Mouse (Mus musculus): ENCODE measurements at regions not wholly inside any gene's neighbourhood (a gene's known extent, or its start where the extent isn't known, plus 50 kb on each side); places are given as distances from the start of the nearest gene placed in this dataset.
A peak's percentile ranks its signal among the peaks of the same experiment; 100 is the strongest.

DNA sequence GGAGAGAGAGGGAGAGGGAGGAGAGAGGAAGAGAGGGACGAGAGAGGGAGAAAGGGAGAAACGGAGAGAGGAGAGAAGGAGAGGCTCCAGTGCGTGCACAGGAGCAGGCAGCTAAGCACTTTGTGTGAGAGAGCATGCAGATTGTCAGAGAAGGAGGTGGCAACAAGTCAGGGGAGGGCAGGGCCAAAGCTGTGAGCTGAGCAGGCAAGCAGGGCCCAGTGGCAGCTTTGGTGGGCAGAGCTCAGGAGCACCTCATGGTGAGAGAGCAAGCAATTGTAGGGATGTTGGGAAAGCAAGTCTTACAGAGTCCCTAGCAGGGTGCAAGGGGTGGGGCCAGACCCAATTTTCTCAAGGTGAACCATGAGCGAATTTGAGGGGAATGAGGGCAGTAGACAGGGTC, 234.3 kb upstream of the Hey2 start:
- WGBS, result 37% methylated on average over 4 of the region's 4 CpGs
- peaks cover 7% of the 10 kb centered on the region for H3K4me1 ChIP-seq (replicated peaks)
- H3K4me3 ChIP-seq, result no peak overlapping the region
- no peak overlapping the region for H3K4me2 ChIP-seq
- no peaks in the 10 kb centered on the region for H3K27me3 ChIP-seq
- no peaks in the 10 kb centered on the region for H3K36me3 ChIP-seq
- H3K9ac ChIP-seq, result no peak overlapping the region
- H3K27ac ChIP-seq (replicated peaks), result no peak overlapping the region
- ATAC-seq (ENCODE audit: low read depth), result no peak
- no peaks in the 10 kb centered on the region for H3K9me3 ChIP-seq

DNA sequence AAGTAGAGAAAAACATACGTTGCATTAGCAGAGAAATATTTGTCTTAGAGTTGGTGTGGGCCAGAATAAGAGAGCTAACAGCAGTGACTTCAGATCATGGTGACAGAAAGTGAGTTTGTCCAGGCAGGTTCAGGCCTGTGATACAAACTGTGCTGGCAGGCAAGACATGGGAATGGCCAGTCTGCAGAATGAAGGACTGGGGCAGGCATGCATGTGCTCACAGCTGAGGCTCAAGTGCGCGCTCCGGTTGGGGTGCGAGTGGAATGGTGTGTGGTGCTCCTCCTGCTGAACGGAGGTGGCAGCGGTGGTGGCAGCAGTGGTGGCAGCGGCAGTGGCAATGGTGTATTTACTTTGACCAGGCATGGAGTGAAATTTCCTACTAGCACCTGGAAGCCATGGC, 233.8 kb upstream of the Hey2 start:
- Histone ChIP-seq H3K4me2 (no peak overlapping the region), H3K27me3 (no peaks in the 10 kb centered on the region), H3K9me3 (no peaks in the 10 kb centered on the region), H3K36me3 (no peaks in the 10 kb centered on the region), H3K4me1 (replicated peaks) (peaks cover 7% of the 10 kb centered on the region), H3K9ac (no peak overlapping the region), H3K27ac (replicated peaks) (no peak overlapping the region), H3K4me3 (no peak overlapping the region)
- 62% methylated on average over 8 of the region's 8 CpGs for WGBS
- no peak for ATAC-seq (ENCODE audit: low read depth)

GRCm38 (mm10) chr10:31074004-31074645, 231.5 kb upstream of the Hey2 start:
- Histone ChIP-seq H3K27ac (replicated peaks) (no peak overlapping the region), H3K4me1 (replicated peaks) (peaks cover 7% of the 10 kb centered on the region), H3K9ac (no peak overlapping the region), H3K4me2 (no peak overlapping the region), H3K4me3 (no peak overlapping the region), H3K27me3 (no peaks in the 10 kb centered on the region), H3K36me3 (no peaks in the 10 kb centered on the region), H3K9me3 (no peaks in the 10 kb centered on the region)
- ATAC-seq (ENCODE audit: low read depth), result no peak
- WGBS, result 58% methylated on average over 4 of the region's 4 CpGs

DNA sequence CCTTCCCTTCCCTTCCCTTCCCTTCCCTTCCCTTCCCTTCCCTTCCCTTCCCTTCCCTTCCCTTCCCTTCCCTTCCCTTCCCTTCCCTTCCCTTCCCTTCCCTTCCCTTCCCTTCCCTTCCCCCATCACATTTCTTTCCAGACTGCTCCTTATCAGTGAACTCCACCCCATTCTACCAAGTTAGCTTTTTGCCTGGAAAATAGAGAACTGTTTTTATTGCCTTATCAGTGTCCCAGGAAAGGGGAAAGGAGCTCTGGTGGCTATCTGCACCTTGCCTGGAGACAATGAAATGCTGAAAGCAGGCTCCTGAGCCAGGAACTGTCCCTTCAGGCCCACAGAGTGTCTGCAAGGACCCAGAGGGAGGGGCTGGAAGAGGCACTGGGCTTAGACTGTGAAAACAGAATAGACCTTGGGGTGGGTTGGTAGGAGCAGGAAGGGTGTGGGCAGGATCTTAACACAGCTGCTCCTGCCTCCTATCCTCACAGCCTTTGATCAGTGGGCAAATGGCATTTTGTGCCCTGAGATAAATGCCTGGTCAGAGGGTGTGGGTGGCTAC, 226.1 kb upstream of the Hey2 start:
- no peaks in the 10 kb centered on the region for H3K4me1 ChIP-seq (replicated peaks)
- no peak overlapping the region for H3K9ac ChIP-seq
- no peak overlapping the region for H3K27ac ChIP-seq (replicated peaks)
- no peaks in the 10 kb centered on the region for H3K27me3 ChIP-seq
- no peak overlapping the region for H3K4me2 ChIP-seq
- H3K9me3 ChIP-seq, result no peaks in the 10 kb centered on the region
- H3K36me3 ChIP-seq, result no peaks in the 10 kb centered on the region
- ATAC-seq (ENCODE audit: low read depth), result no peak
- H3K4me3 ChIP-seq, result no peak overlapping the region

DNA sequence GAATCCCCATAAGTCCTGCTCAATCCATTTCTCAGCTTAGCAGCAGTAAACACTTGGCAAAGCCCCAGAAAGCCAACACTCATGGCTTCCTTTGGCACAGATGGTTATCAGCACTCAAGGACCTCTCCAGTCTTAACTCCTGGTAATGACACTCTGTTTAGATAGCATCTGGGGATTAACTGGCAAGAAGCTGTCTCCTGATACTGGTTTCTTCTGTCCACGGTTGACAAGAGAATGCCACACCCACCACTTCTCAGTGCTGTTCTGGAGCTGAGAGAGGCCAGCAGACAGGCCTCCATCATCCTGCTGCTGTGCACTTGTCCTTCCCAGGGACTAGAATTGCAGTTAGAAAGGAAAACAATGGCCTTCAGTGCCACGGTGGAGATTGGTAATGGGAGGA, 220.1 kb upstream of the Hey2 start:
- Histone ChIP-seq H3K4me1 (replicated peaks) (no peaks in the 10 kb centered on the region), H3K27ac (replicated peaks) (no peak overlapping the region), H3K36me3 (no peaks in the 10 kb centered on the region), H3K4me3 (no peak overlapping the region), H3K9ac (no peak overlapping the region), H3K4me2 (no peak overlapping the region), H3K9me3 (no peaks in the 10 kb centered on the region), H3K27me3 (no peaks in the 10 kb centered on the region)
- peak; percentile 23; the same call in 1 of the 2 replicates for ATAC-seq (ENCODE audit: low read depth)
- WGBS, result 37% methylated on average over 2 of the region's 2 CpGs

GRCm38 (mm10) chr10:31053260-31053659, 210.7 kb upstream of the Hey2 start:
- no peak for ATAC-seq (ENCODE audit: low read depth)
- Histone ChIP-seq H3K9ac (no peak overlapping the region), H3K4me2 (no peak overlapping the region), H3K4me1 (replicated peaks) (no peaks in the 10 kb centered on the region), H3K4me3 (no peak overlapping the region), H3K9me3 (no peaks in the 10 kb centered on the region), H3K27ac (replicated peaks) (no peak overlapping the region), H3K27me3 (no peaks in the 10 kb centered on the region), H3K36me3 (no peaks in the 10 kb centered on the region)
- 92% methylated on average over 8 of the region's 8 CpGs for WGBS

DNA sequence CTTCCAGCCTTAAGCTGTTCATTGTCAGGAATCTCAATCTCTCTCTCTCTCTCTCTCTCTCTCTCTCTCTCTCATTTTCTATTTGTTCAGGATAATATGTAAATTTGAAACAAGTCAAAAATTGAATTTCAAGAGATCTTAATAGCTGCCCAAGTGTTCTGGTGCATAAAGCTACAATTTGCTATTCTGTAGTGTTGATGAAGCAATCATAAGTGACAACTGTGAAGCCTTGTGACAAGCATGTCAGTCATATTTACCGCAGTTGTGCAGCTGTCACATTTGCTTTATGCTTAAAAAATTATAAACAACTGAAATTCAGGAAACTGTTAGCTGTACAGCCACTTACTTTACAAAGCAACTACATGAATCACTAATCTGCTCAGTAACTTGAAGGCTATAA, 208.6 kb upstream of the Hey2 start:
- WGBS, result 98% methylated on average over 1 of the region's 1 CpGs
- H3K4me3 ChIP-seq, result no peak overlapping the region
- no peaks in the 10 kb centered on the region for H3K4me1 ChIP-seq (replicated peaks)
- no peaks in the 10 kb centered on the region for H3K36me3 ChIP-seq
- no peak for ATAC-seq (ENCODE audit: low read depth)
- H3K4me2 ChIP-seq, result no peak overlapping the region
- H3K27ac ChIP-seq (replicated peaks), result no peak overlapping the region
- H3K9ac ChIP-seq, result no peak overlapping the region
- no peaks in the 10 kb centered on the region for H3K9me3 ChIP-seq
- no peaks in the 10 kb centered on the region for H3K27me3 ChIP-seq

DNA sequence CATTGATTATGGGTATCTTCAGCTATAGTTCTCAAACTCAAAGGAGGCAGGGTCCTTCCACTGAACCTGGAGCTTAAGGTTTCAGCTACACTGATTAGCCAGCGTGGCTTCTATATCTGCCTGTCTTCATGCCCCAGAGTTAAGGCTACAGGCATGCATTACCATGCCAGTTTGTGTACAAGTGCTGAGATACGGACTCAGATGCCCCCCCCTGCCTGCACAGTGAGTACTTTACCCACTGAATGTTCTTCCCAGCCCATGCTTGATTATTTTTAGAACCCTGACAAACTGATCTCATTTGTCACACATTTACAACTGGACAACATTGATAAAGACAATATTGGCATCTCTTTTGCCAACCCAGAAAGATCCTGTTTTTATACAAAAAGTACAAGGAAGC, 206.8 kb upstream of the Hey2 start:
- no peak overlapping the region for H3K27ac ChIP-seq (replicated peaks)
- ATAC-seq (ENCODE audit: low read depth), result no peak
- no peak overlapping the region for H3K9ac ChIP-seq
- no peaks in the 10 kb centered on the region for H3K4me1 ChIP-seq (replicated peaks)
- no peak overlapping the region for H3K4me2 ChIP-seq
- no peaks in the 10 kb centered on the region for H3K9me3 ChIP-seq
- no peaks in the 10 kb centered on the region for H3K27me3 ChIP-seq
- WGBS, result 78% methylated on average over 2 of the region's 2 CpGs
- no peak overlapping the region for H3K4me3 ChIP-seq
- H3K36me3 ChIP-seq, result no peaks in the 10 kb centered on the region

DNA sequence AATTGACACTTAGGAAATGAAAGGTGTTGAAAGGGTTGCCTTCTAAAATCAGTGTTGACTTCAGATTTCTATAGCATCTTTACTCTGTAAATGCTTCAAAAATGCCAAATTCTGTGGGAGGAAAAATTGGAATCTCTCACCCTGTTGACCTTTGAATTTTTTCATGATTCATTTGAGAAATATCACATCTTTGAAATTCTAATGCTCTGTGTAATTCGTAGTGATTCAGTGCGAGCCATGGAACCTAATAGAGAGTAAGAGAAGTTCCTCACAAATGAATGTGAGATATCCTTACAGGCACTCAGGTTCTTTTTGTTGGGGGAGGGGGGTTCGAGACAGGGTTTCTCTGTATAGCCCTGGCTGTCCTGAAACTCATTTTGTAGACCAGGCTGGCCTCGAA, 193.0 kb upstream of the Hey2 start:
- no peaks in the 10 kb centered on the region for H3K4me1 ChIP-seq (replicated peaks)
- H3K27me3 ChIP-seq, result no peaks in the 10 kb centered on the region
- no peak overlapping the region for H3K4me2 ChIP-seq
- no peaks in the 10 kb centered on the region for H3K9me3 ChIP-seq
- no peaks in the 10 kb centered on the region for H3K36me3 ChIP-seq
- H3K4me3 ChIP-seq, result no peak overlapping the region
- 89% methylated on average over 4 of the region's 4 CpGs for WGBS
- no peak for ATAC-seq (ENCODE audit: low read depth)
- H3K9ac ChIP-seq, result no peak overlapping the region
- no peak overlapping the region for H3K27ac ChIP-seq (replicated peaks)

DNA sequence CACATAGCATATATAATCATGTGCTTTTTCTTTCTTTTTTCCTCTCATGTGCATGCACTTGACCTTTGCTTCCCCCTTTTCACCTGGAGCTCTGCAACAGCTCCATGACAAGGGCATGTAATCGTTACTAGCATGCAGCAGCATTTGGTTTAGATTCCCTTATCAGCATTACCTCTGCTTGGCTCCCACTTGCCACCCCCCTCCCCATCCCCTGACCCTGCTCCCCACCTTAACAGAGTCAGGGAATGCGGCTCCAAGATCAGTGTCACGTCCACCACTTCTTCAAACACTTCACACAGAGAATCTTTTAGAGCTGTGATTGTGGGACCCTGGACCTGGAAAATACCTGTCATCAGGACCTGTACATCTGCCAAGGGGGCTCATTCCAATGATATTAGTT, 192.2 kb upstream of the Hey2 start:
- WGBS, result 78% methylated on average over 3 of the region's 3 CpGs

DNA sequence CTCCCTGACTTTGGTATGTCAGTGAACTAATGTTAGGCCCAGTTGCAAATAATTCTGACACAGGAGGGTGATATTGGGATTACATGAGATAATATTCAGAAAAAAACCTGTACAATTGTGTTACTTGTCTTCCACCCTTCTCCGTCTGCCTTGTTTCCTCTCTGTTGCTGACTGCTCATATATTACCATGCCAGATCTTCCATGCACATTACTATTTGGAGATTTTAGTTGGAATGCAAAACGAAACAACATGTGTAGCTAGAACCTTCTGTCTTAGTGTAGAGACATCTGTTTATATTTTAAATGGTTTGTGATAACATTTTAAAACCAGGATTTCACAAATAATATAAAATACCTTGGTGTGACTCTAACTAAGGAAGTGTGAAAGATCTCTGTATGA, 188.1 kb upstream of the Hey2 start:
- H3K4me3 ChIP-seq, result no peak overlapping the region
- no peaks in the 10 kb centered on the region for H3K36me3 ChIP-seq
- H3K9me3 ChIP-seq, result no peaks in the 10 kb centered on the region
- no peak overlapping the region for H3K27ac ChIP-seq (replicated peaks)
- H3K9ac ChIP-seq, result no peak overlapping the region
- no peaks in the 10 kb centered on the region for H3K27me3 ChIP-seq
- no peaks in the 10 kb centered on the region for H3K4me1 ChIP-seq (replicated peaks)
- 84% methylated on average over 2 of the region's 2 CpGs for WGBS
- H3K4me2 ChIP-seq, result no peak overlapping the region
- ATAC-seq (ENCODE audit: low read depth), result no peak

More for the DNA sequence above, 192.2 kb upstream of the Hey2 start:
- Histone ChIP-seq H3K9me3 (no peaks in the 10 kb centered on the region), H3K9ac (no peak overlapping the region), H3K4me1 (replicated peaks) (no peaks in the 10 kb centered on the region), H3K4me3 (no peak overlapping the region), H3K27ac (replicated peaks) (no peak overlapping the region), H3K27me3 (no peaks in the 10 kb centered on the region), H3K4me2 (no peak overlapping the region), H3K36me3 (no peaks in the 10 kb centered on the region)
- no peak for ATAC-seq (ENCODE audit: low read depth)

DNA sequence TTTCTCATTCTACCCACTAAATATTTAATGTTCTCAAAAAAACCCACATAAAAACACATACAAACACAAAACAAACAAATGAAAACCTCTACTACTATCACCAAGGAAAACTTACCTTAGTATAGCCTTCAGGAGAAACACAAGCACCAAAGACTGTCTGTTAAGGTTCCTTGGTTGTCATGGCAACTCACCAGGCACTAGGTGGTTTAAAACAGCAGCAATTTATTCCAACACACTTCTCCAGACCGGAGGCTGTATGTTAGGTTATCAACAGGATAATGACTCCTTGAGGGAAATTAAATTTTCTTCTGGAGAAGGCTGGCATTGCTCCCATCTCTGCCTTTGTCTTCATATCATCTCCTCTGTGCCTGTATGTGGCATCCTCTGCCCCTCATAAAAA, 183.8 kb upstream of the Hey2 start:
- no peak; the same call in 1 of the 2 replicates for ATAC-seq (ENCODE audit: low read depth)
- WGBS, result 20% methylated on average over 1 of the region's 1 CpGs
- H3K4me2 ChIP-seq, result no peak overlapping the region

DNA sequence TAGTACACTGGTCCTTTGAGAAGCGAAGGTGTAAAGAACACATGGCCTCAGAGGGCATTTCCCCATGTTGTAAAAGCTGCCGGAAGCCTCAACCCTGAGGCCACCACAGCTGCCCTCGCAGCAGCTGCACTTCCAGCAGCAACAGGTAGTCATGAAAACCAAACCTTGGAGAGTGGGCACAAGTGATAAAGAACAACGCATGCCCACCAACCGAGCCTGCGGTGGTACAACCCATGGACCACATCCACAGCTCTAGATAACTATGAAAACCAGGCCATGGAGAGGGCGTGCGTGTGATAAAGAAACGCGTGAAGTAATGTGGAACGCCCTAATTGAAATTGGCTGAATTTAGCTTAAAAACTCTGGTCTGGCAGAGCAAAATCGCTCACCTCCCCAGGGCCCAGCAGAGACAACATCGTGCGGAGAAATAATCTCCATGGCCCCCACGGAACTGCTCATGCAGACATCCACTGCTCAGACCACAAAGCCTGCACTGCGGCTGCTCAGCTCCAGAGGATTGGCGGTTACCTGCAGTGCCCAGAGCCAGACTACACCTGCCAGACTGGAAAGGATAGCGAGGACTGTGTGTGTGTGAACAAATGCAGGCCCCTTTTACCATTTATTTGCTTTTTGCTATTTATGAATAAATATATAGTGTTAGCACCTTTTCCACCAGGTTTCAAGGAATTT, 170.2 kb upstream of the Hey2 start:
- H3K9me3 ChIP-seq, result no peaks in the 10 kb centered on the region
- H3K4me3 ChIP-seq, result no peak overlapping the region
- no peaks in the 10 kb centered on the region for H3K4me1 ChIP-seq (replicated peaks)
- H3K27me3 ChIP-seq, result no peaks in the 10 kb centered on the region
- H3K4me2 ChIP-seq, result no peak overlapping the region
- H3K27ac ChIP-seq (replicated peaks), result no peak overlapping the region
- WGBS, result 87% methylated on average over 18 of the region's 18 CpGs
- ATAC-seq (ENCODE audit: low read depth), result no peak
- no peak overlapping the region for H3K9ac ChIP-seq
- no peaks in the 10 kb centered on the region for H3K36me3 ChIP-seq

More for the DNA sequence above, 183.8 kb upstream of the Hey2 start:
- no peak overlapping the region for H3K27ac ChIP-seq (replicated peaks)
- H3K36me3 ChIP-seq, result no peaks in the 10 kb centered on the region
- H3K9ac ChIP-seq, result no peak overlapping the region
- no peaks in the 10 kb centered on the region for H3K27me3 ChIP-seq
- H3K4me1 ChIP-seq (replicated peaks), result no peaks in the 10 kb centered on the region
- H3K9me3 ChIP-seq, result no peaks in the 10 kb centered on the region
- no peak overlapping the region for H3K4me3 ChIP-seq

Data from neural tube, embryonic 13.5 days (tissue).